Mouse (Mus musculus): Measurements from ENCODE around the gene Gm973.

DNA sequence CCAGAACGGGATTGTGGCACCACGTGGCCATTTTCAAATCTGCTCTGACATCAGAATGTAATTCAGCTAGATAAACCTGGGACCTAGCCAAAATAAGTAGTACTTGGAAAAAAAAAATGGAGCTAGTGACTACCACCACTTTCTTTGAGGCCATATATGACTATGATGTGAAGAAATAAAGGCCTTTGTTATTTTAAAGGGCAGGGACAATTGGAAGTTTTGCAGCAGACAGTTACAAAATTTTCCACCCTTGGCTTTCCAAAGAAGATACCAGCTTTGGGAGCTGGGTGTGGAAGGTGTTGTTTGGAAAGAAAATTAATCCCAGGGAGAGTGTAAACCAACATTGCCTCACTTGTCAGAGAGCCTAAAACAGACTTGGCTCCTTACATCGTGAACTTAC lies 37.2 kb upstream of the Gm973 start:
- TF ChIP-seq CTCF (conservative IDR thresholded peaks at IDR 0.05; ENCODE audit: insufficient read depth, insufficient read length, low read depth, low read length) (no peak), POLR2A (IDR thresholded peaks at IDR 0.05; ENCODE audit: low read depth, low read length) (no peak)
